Mouse (Mus musculus) forebrain, postnatal 0 days (tissue): ENCODE results near the gene Rev3l. TPM values are rescaled to one million over a fixed set of nuclear protein-coding genes. Genes with fewer than 3 reads are reported as not detected.

ENCODE experiments used
- ATAC-seq: fragments of 200-750 bp; cut with Nextera tagmentation; 2 replicates; pipeline ENCODE4 v1.8.0; 2017; ENCODE audit warnings: mild to moderate bottlenecking, moderate library complexity
- DNase-seq: peaks from one replicate; pipeline ENCODE4 v3.0.0-alpha.2; 2015
- H3K27ac ChIP-seq: fragments of 300-500 bp; sonication (generic); 2 replicates; pipeline ENCODE4 v1.5.1; 2014; ENCODE audit warnings: low read depth, mild to moderate bottlenecking, antibody characterized with exemption, low read length, moderate library complexity, mixed read lengths
- H3K27me3 ChIP-seq: fragments of 300-500 bp; sonication (generic); 2 replicates; pipeline ENCODE4 v1.6.1; 2014; ENCODE audit warnings: mild to moderate bottlenecking, low read length, mixed read lengths; ENCODE audit not compliant: insufficient read depth
- H3K36me3 ChIP-seq: fragments of 300-500 bp; sonication (generic); 2 replicates; pipeline ENCODE4 v1.6.1; 2014; ENCODE audit warnings: mild to moderate bottlenecking, moderate library complexity; ENCODE audit not compliant: insufficient read depth
- H3K4me1 ChIP-seq: fragments of 300-500 bp; sonication (generic); 2 replicates; pipeline ENCODE4 v1.6.1; 2014; ENCODE audit warnings: antibody characterized with exemption; ENCODE audit not compliant: insufficient read depth
- H3K4me2 ChIP-seq: fragments of 300-500 bp; sonication (generic); 2 replicates; pipeline ENCODE4 v1.6.1; 2014; ENCODE audit warnings: low read depth, mild to moderate bottlenecking, moderate library complexity
- H3K4me3 ChIP-seq: fragments of 300-500 bp; sonication (generic); 2 replicates; pipeline ENCODE4 v1.5.1; 2014; ENCODE audit warnings: low read depth, low read length, mixed read lengths
- H3K9ac ChIP-seq: fragments of 300-500 bp; sonication (generic); 2 replicates; pipeline ENCODE4 v1.6.1; 2014; ENCODE audit warnings: mild to moderate bottlenecking
- H3K9me3 ChIP-seq: fragments of 300-500 bp; sonication (generic); 2 replicates; pipeline ENCODE4 v1.6.1; 2016; ENCODE audit warnings: low read length
- CTCF ChIP-seq: sonication (generic); IDR thresholded peaks from 2 replicates; pipeline ENCODE4 v1.5.1; 2016; ENCODE audit warnings: antibody characterized with exemption, control low read depth, low read depth
- WGBS: fragments of 180-500 bp; shearing (Covaris S2); extraction: QIAGEN DNeasy Blood & Tissue Kit; methylation state at CpG from one replicate; pipeline ENCODE4 v1.1.7; 2014; 5-methylcytosine and 5-hydroxymethylcytosine counted together
- polyA plus RNA-seq: library from polyadenylated mRNA; unstranded; fragments of >200 nt; fragmentation: Nextera tagmentation; extraction: Ambion mirVana; gene quantifications from 2 replicates; pipeline ENCODE4 v1.2.1, GENCODE M21; 2015
- total RNA-seq: library from RNA; depleted of rRNA; stranded (reverse); fragments of >200 nt; gene quantifications from 2 replicates; pipeline ENCODE4 v1.2.3, GENCODE M21; 2014

The Rev3l gene
- total and polyA plus RNA-seq, 2 experiments from 2014 or later = 22.7 to 152 TPM

DNA sequence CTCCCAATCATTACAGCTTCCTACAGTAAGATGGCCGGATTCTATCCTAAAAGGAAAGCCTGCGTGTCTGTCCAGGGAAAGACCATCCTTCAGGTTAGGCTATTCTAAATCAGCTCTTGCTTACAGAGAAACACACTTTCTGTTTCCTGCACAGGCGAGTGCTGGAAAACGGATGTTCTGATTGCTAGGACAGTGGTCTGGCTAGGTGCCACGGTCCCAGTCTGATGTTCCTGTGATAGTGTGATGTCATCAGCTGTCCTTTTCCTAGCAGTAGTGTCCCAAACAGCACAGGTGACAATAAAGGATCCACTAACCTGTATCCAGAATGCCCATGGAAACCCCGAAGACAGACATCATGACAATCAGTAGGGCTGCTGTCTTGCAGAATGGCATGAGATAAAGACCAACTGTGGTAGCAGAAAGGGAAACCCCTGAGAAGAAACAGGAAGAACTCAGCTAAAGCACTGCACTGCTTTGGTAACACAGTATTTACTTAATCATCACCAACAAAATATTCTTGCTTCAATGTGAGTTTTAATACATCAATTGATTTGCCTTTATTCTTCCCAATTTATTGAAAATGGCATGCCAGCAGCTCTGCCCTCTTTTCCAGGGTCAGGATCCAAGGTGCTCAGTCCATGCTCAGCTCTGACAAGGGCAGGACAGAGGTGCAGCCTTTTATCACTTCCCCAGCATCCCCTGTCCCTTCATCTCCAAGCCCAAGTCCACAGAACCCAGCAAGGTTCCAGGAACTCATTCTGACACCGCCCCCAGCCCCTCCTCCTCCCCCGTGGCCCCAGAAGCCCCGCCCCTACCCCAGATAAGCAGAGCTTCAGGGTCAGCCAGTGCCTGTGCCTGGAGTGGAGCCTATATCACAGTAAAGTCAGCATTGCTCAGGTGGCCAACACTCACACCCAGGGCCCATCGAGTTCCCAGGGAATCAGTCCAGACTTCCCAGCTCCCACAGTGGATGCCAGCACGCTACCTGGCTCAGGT is 162.1 kb downstream of the Rev3l start:
- Histone ChIP-seq H3K27ac (no peak overlapping the region), H3K4me3 (no peak overlapping the region), H3K4me2 (no peak overlapping the region), H3K9me3 (no peaks in the 10 kb centered on the region), H3K36me3 (no peaks in the 10 kb centered on the region), H3K9ac (no peak overlapping the region), H3K4me1 (no peaks in the 10 kb centered on the region), H3K27me3 (no peaks in the 10 kb centered on the region)
- no peak for TF ChIP-seq CTCF
- ATAC-seq (no peak), DNase-seq (no peak)
- WGBS = 75% methylated on average over 11 of the region's 11 CpGs

DNA sequence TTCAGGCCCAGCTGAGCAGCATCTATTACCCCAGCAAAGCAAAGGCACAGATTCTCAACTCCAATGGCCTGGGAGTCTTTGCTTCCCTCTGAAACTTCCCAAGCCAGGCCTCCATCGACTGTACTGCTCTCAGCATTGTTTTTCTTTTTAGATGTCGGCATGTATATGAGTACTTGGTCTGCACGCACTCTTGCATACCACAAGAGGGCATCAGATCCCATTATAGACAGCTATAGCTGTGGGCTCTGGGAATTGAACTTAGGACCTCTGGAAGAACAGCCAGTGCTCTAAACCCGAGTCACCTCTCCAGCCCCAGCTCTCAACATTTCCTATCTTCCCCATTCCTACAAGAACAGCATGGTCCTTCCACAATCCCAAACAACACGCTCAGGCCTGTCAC is 164.6 kb downstream of the Rev3l start:
- Histone ChIP-seq H3K9ac (no peak overlapping the region), H3K4me3 (no peak overlapping the region), H3K4me1 (no peaks in the 10 kb centered on the region), H3K9me3 (no peaks in the 10 kb centered on the region), H3K4me2 (no peak overlapping the region), H3K27ac (no peak overlapping the region), H3K36me3 (no peaks in the 10 kb centered on the region), H3K27me3 (no peaks in the 10 kb centered on the region)
- WGBS = 78% methylated on average over 5 of the region's 5 CpGs
- DNase-seq (no peak), ATAC-seq (no peak)
- peak; percentile 30; the same call in 1 of the 2 replicates for TF ChIP-seq CTCF

- H3K27ac ChIP-seq = peak within 1 kb of the TSS; percentile 84
- H3K9ac ChIP-seq = peak within 1 kb of the TSS; percentile 87
- peak within 1 kb of the TSS; percentile 89 for H3K4me3 ChIP-seq
- under 1% methylated on average over 40 of the region's 41 CpGs for WGBS
- peak within 1 kb of the TSS; percentile 78 for H3K4me2 ChIP-seq
- no peak for TF ChIP-seq CTCF
- no peaks in the 10 kb centered on the region for H3K27me3 ChIP-seq
- ATAC-seq (peak; percentile 98), DNase-seq (peak; percentile 94)
- H3K36me3 ChIP-seq = no peaks in the 10 kb centered on the region
- H3K9me3 ChIP-seq = no peaks in the 10 kb centered on the region
- H3K4me1 ChIP-seq = no peaks in the 10 kb centered on the region
Observed at GRCm38 (mm10) chr10:39898874-39899371, 167.0 kb downstream of the Rev3l start, which contains the start of gene Mfsd4b4. TSS of gene Mfsd4b4 (minus strand) at chr10:39899238.

GRCm38 (mm10) chr10:39904191-39904590 is 172.3 kb downstream of the Rev3l start:
- 78% methylated on average over 3 of the region's 3 CpGs for WGBS
- ATAC-seq = no peak

GRCm38 (mm10) chr10:39906799-39907658 is 175.1 kb downstream of the Rev3l start:
- no peak overlapping the region for H3K9ac ChIP-seq

More at GRCm38 (mm10) chr10:39904191-39904590, 172.3 kb downstream of the Rev3l start:
- no peak for DNase-seq
- H3K4me2 ChIP-seq = no peak overlapping the region
- no peaks in the 10 kb centered on the region for H3K4me1 ChIP-seq
- TF ChIP-seq CTCF = no peak
- no peak overlapping the region for H3K9ac ChIP-seq
- no peaks in the 10 kb centered on the region for H3K36me3 ChIP-seq
- H3K9me3 ChIP-seq = no peaks in the 10 kb centered on the region
- no peak overlapping the region for H3K4me3 ChIP-seq
- no peaks in the 10 kb centered on the region for H3K27me3 ChIP-seq
- no peak overlapping the region for H3K27ac ChIP-seq

GRCm38 (mm10) chr10:39908768-39909441 is 177.0 kb downstream of the Rev3l start:
- Histone ChIP-seq H3K4me1 (no peaks in the 10 kb centered on the region), H3K27me3 (no peaks in the 10 kb centered on the region), H3K4me3 (no peak overlapping the region), H3K4me2 (no peak overlapping the region), H3K9me3 (no peaks in the 10 kb centered on the region), H3K36me3 (no peaks in the 10 kb centered on the region), H3K27ac (no peak overlapping the region), H3K9ac (no peak overlapping the region)
- ATAC-seq (no peak), DNase-seq (no peak)
- 66% methylated on average over 13 of the region's 13 CpGs for WGBS
- TF ChIP-seq CTCF = no peak

More at GRCm38 (mm10) chr10:39906799-39907658, 175.1 kb downstream of the Rev3l start:
- no peak for ATAC-seq
- no peak for DNase-seq
- TF ChIP-seq CTCF = no peak
- Histone ChIP-seq H3K36me3 (no peaks in the 10 kb centered on the region), H3K9me3 (no peaks in the 10 kb centered on the region), H3K27me3 (no peaks in the 10 kb centered on the region), H3K4me2 (no peak overlapping the region), H3K4me1 (no peaks in the 10 kb centered on the region), H3K27ac (no peak overlapping the region), H3K4me3 (no peak overlapping the region)
- 81% methylated on average over 10 of the region's 10 CpGs for WGBS
